ENCODE assay signal across 11 mouse cellular contexts in genomic region chr2:131745381-131745895, GRCm38 (mm10).
"Had no signal": no experiment of that assay in that cellular context is flagged by ENCODE, and none has a peak within 500 bp of the region (broad histone marks: within the 10 kb centered on the region; RNA-seq: fewer than 3 reads in every experiment).

No protein-coding gene starts in this region.

- DNase-seq: kidney, postnatal 10 days; kidney, postnatal 36 days; left cerebral cortex, postnatal 4 days; liver, postnatal 0 days; lung, embryonic 14.5 days; retina, postnatal 1 day; right cerebral cortex, postnatal 25 days; thymus, adult 18-20 months; thymus, postnatal 36 days had no signal

- ATAC-seq: liver, postnatal 0 days; lung, postnatal 0 days; midbrain, embryonic 15.5 days had no signal
